Mouse (Mus musculus): ENCODE data around the gene Gab2. TPM values are rescaled to one million over a fixed set of nuclear protein-coding genes. Genes with fewer than 3 reads are reported as not detected.

Gene Gab2
- polyA plus RNA-seq, 1 experiment = 9.6 TPM

GRCm38 (mm10) chr7:97060966-97061365, 20.4 kb upstream of the Gab2 start:
- Histone ChIP-seq H3K4me2 (ENCODE audit: low read depth) (no peak overlapping the region), H3K79me2 (ENCODE audit: control insufficient read depth, insufficient read depth) (no peaks in the 10 kb centered on the region), H3ac (ENCODE audit: control insufficient read depth, insufficient read length) (no peak overlapping the region), H3K27me3 (ENCODE audit: control insufficient read depth, insufficient read depth, insufficient read length) (no peaks in the 10 kb centered on the region), H3K4me3 (no peak overlapping the region), H3K36me3 (ENCODE audit: control insufficient read depth, insufficient read depth) (peaks cover 18% of the 10 kb centered on the region)
- TF ChIP-seq TCF3 (IDR thresholded peaks at IDR 0.05; ENCODE audit: insufficient read length, low read depth) (no peak), E2F4 (IDR thresholded peaks at IDR 0.05; ENCODE audit: insufficient read depth) (no peak), POLR2AphosphoS2 (IDR thresholded peaks at IDR 0.05; ENCODE audit: insufficient read length, low read depth) (no peak), TCF12 (IDR thresholded peaks at IDR 0.05; ENCODE audit: insufficient read depth, poor library complexity, severe bottlenecking) (no peak), MYOD1 (IDR thresholded peaks at IDR 0.05; ENCODE audit: control insufficient read depth in 1 of 3, insufficient read length in 2 of 3, low read depth in 2 of 3) (no peak), SRF (IDR thresholded peaks at IDR 0.05; ENCODE audit: control insufficient read depth, insufficient read length, low read depth) (no peak), REST (IDR thresholded peaks at IDR 0.05; ENCODE audit: insufficient read depth, insufficient read length) (no peak), POLR2A (IDR thresholded peaks at IDR 0.05; ENCODE audit: insufficient read length, low read depth) (no peak), USF1 (IDR thresholded peaks at IDR 0.05; ENCODE audit: low read depth) (no peak)

GRCm38 (mm10) chr7:97071512-97071911, 9.9 kb upstream of the Gab2 start:
- no peak for TF ChIP-seq USF1 (IDR thresholded peaks at IDR 0.05; ENCODE audit: low read depth)
- Histone ChIP-seq H3K4me3 (no peak overlapping the region), H3K36me3 (ENCODE audit: control insufficient read depth, insufficient read depth) (no peaks in the 10 kb centered on the region), H3K27me3 (ENCODE audit: control insufficient read depth, insufficient read depth, insufficient read length) (no peaks in the 10 kb centered on the region), H3ac (ENCODE audit: control insufficient read depth, insufficient read length) (no peak overlapping the region), H3K79me2 (ENCODE audit: control insufficient read depth, insufficient read depth) (no peaks in the 10 kb centered on the region), H3K4me2 (ENCODE audit: low read depth) (no peak overlapping the region)

GRCm38 (mm10) chr7:97072061-97072460, 9.3 kb upstream of the Gab2 start:
- Histone ChIP-seq H3K4me2 (ENCODE audit: low read depth) (no peak overlapping the region), H3K4me3 (no peak overlapping the region), H3K27me3 (ENCODE audit: control insufficient read depth, insufficient read depth, insufficient read length) (no peaks in the 10 kb centered on the region), H3ac (ENCODE audit: control insufficient read depth, insufficient read length) (no peak overlapping the region), H3K36me3 (ENCODE audit: control insufficient read depth, insufficient read depth) (no peaks in the 10 kb centered on the region), H3K79me2 (ENCODE audit: control insufficient read depth, insufficient read depth) (no peaks in the 10 kb centered on the region)
- no peak for TF ChIP-seq MYOD1 (IDR thresholded peaks at IDR 0.05; ENCODE audit: control insufficient read depth in 1 of 3, insufficient read length in 2 of 3, low read depth in 2 of 3)
- TF ChIP-seq SRF (IDR thresholded peaks at IDR 0.05; ENCODE audit: control insufficient read depth, insufficient read length, low read depth) = no peak
- TF ChIP-seq MAX (IDR thresholded peaks at IDR 0.05; ENCODE audit: low read depth) = no peak

GRCm38 (mm10) chr7:97074974-97075373, 6.4 kb upstream of the Gab2 start:
- Histone ChIP-seq H3K79me2 (ENCODE audit: control insufficient read depth, insufficient read depth) (no peaks in the 10 kb centered on the region), H3ac (ENCODE audit: control insufficient read depth, insufficient read length) (no peak overlapping the region), H3K4me3 (no peak overlapping the region), H3K27me3 (ENCODE audit: control insufficient read depth, insufficient read depth, insufficient read length) (no peaks in the 10 kb centered on the region), H3K4me2 (ENCODE audit: low read depth) (no peak overlapping the region), H3K36me3 (ENCODE audit: control insufficient read depth, insufficient read depth) (no peaks in the 10 kb centered on the region)
- TF ChIP-seq MYOD1 (IDR thresholded peaks at IDR 0.05; ENCODE audit: control insufficient read depth in 1 of 3, insufficient read length in 2 of 3, low read depth in 2 of 3) (no peak), MAX (IDR thresholded peaks at IDR 0.05; ENCODE audit: low read depth) (no peak), E2F4 (IDR thresholded peaks at IDR 0.05; ENCODE audit: insufficient read depth) (no peak), CEBPB (IDR thresholded peaks at IDR 0.05; ENCODE audit: insufficient read depth, poor library complexity, severe bottlenecking) (no peak), USF1 (IDR thresholded peaks at IDR 0.05; ENCODE audit: low read depth) (no peak), MYOG (IDR thresholded peaks at IDR 0.05; ENCODE audit: control insufficient read depth in 1 of 3, insufficient read depth in 1 of 3, insufficient read length in 2 of 3, low read depth in 2 of 3) (no peak), TCF12 (IDR thresholded peaks at IDR 0.05; ENCODE audit: insufficient read depth, poor library complexity, severe bottlenecking) (no peak), SRF (IDR thresholded peaks at IDR 0.05; ENCODE audit: control insufficient read depth, insufficient read length, low read depth) (no peak), TCF3 (IDR thresholded peaks at IDR 0.05; ENCODE audit: insufficient read length, low read depth) (no peak), POLR2A (IDR thresholded peaks at IDR 0.05; ENCODE audit: insufficient read length, low read depth) (no peak), REST (IDR thresholded peaks at IDR 0.05; ENCODE audit: insufficient read depth, insufficient read length) (no peak), POLR2AphosphoS2 (IDR thresholded peaks at IDR 0.05; ENCODE audit: insufficient read length, low read depth) (no peak)

- H3K36me3 ChIP-seq (ENCODE audit: control insufficient read depth, insufficient read depth) = no peaks in the 10 kb centered on the region
- H3K79me2 ChIP-seq (ENCODE audit: control insufficient read depth, insufficient read depth) = no peaks in the 10 kb centered on the region
- H3ac ChIP-seq (ENCODE audit: control insufficient read depth, insufficient read length) = no peak overlapping the region
- no peak overlapping the region for H3K4me3 ChIP-seq
- TF ChIP-seq POLR2A (IDR thresholded peaks at IDR 0.05; ENCODE audit: insufficient read length, low read depth) (no peak), TCF12 (IDR thresholded peaks at IDR 0.05; ENCODE audit: insufficient read depth, poor library complexity, severe bottlenecking) (no peak), MYOG (IDR thresholded peaks at IDR 0.05; ENCODE audit: control insufficient read depth in 1 of 3, insufficient read depth in 1 of 3, insufficient read length in 2 of 3, low read depth in 2 of 3) (no peak), TCF3 (IDR thresholded peaks at IDR 0.05; ENCODE audit: insufficient read length, low read depth) (no peak), MAX (IDR thresholded peaks at IDR 0.05; ENCODE audit: low read depth) (no peak), CEBPB (IDR thresholded peaks at IDR 0.05; ENCODE audit: insufficient read depth, poor library complexity, severe bottlenecking) (no peak), SRF (IDR thresholded peaks at IDR 0.05; ENCODE audit: control insufficient read depth, insufficient read length, low read depth) (no peak), E2F4 (IDR thresholded peaks at IDR 0.05; ENCODE audit: insufficient read depth) (no peak), POLR2AphosphoS2 (IDR thresholded peaks at IDR 0.05; ENCODE audit: insufficient read length, low read depth) (no peak), MYOD1 (IDR thresholded peaks at IDR 0.05; ENCODE audit: control insufficient read depth in 1 of 3, insufficient read length in 2 of 3, low read depth in 2 of 3) (no peak), REST (IDR thresholded peaks at IDR 0.05; ENCODE audit: insufficient read depth, insufficient read length) (no peak), USF1 (IDR thresholded peaks at IDR 0.05; ENCODE audit: low read depth) (no peak)
- H3K4me2 ChIP-seq (ENCODE audit: low read depth) = no peak overlapping the region
- H3K27me3 ChIP-seq (ENCODE audit: control insufficient read depth, insufficient read depth, insufficient read length) = no peaks in the 10 kb centered on the region
These were observed 4.4 kb upstream of the Gab2 start for GRCm38 (mm10) chr7:97076977-97077376.

All from myocyte (in vitro differentiated cells).